Mouse (Mus musculus): ENCODE results near the gene Trdn. TPM values are rescaled to one million over a fixed set of nuclear protein-coding genes. Genes with fewer than 3 reads are reported as not detected.

Gene Trdn
- polyA plus RNA-seq, 1 experiment from 2014 or later: 0.93 TPM

- Histone ChIP-seq H3K27me3 (no peaks in the 10 kb centered on the region), H3K4me1 (replicated peaks) (no peaks in the 10 kb centered on the region), H3K9me3 (replicated peaks) (no peaks in the 10 kb centered on the region), H3K4me3 (replicated peaks) (no peak overlapping the region), H3K9ac (no peak overlapping the region), H3K4me2 (no peak overlapping the region), H3K36me3 (replicated peaks) (no peaks in the 10 kb centered on the region), H3K27ac (replicated peaks) (no peak overlapping the region)
- 31% methylated on average over 2 of the region's 2 CpGs for WGBS (ENCODE audit: insufficient replicate concordance)
- ATAC-seq (ENCODE audit: insufficient read depth): no peak
Measured at GRCm38 (mm10) chr10:33179731-33180631, 99.6 kb downstream of the Trdn start.

GRCm38 (mm10) chr10:33189031-33189430 is 108.7 kb downstream of the Trdn start:
- no peak overlapping the region for H3K9ac ChIP-seq
- H3K4me2 ChIP-seq: no peak overlapping the region
- no peaks in the 10 kb centered on the region for H3K9me3 ChIP-seq (replicated peaks)
- no peak for ATAC-seq (ENCODE audit: insufficient read depth)
- no peaks in the 10 kb centered on the region for H3K4me1 ChIP-seq (replicated peaks)
- no peak overlapping the region for H3K27ac ChIP-seq (replicated peaks)
- H3K27me3 ChIP-seq: no peaks in the 10 kb centered on the region
- no peaks in the 10 kb centered on the region for H3K36me3 ChIP-seq (replicated peaks)
- WGBS (ENCODE audit: insufficient replicate concordance): 43% methylated on average over 1 of the region's 1 CpGs
- no peak overlapping the region for H3K4me3 ChIP-seq (replicated peaks)

GRCm38 (mm10) chr10:33195919-33196318 is 115.6 kb downstream of the Trdn start:
- no peak overlapping the region for H3K27ac ChIP-seq (replicated peaks)
- 30% methylated on average over 1 of the region's 1 CpGs for WGBS (ENCODE audit: insufficient replicate concordance)
- H3K9me3 ChIP-seq (replicated peaks): no peaks in the 10 kb centered on the region
- H3K36me3 ChIP-seq (replicated peaks): no peaks in the 10 kb centered on the region
- H3K4me3 ChIP-seq (replicated peaks): no peak overlapping the region
- H3K9ac ChIP-seq: no peak overlapping the region
- no peaks in the 10 kb centered on the region for H3K27me3 ChIP-seq
- ATAC-seq (ENCODE audit: insufficient read depth): no peak
- H3K4me2 ChIP-seq: no peak overlapping the region
- no peaks in the 10 kb centered on the region for H3K4me1 ChIP-seq (replicated peaks)

- Histone ChIP-seq H3K4me3 (replicated peaks) (no peak overlapping the region), H3K27ac (replicated peaks) (no peak overlapping the region), H3K4me2 (no peak overlapping the region), H3K9ac (no peak overlapping the region), H3K9me3 (replicated peaks) (no peaks in the 10 kb centered on the region), H3K27me3 (no peaks in the 10 kb centered on the region), H3K36me3 (replicated peaks) (no peaks in the 10 kb centered on the region), H3K4me1 (replicated peaks) (no peaks in the 10 kb centered on the region)
- 41% methylated on average over 1 of the region's 1 CpGs for WGBS (ENCODE audit: insufficient replicate concordance)
- no peak for ATAC-seq (ENCODE audit: insufficient read depth)
Measured at GRCm38 (mm10) chr10:33198257-33198656, 117.9 kb downstream of the Trdn start.

- no peaks in the 10 kb centered on the region for H3K27me3 ChIP-seq
- H3K4me1 ChIP-seq (replicated peaks): no peaks in the 10 kb centered on the region
- H3K27ac ChIP-seq (replicated peaks): no peak overlapping the region
- no peak for ATAC-seq (ENCODE audit: insufficient read depth)
- WGBS (ENCODE audit: insufficient replicate concordance): 36% methylated on average over 1 of the region's 1 CpGs
- H3K4me2 ChIP-seq: no peak overlapping the region
- H3K36me3 ChIP-seq (replicated peaks): no peaks in the 10 kb centered on the region
- H3K9ac ChIP-seq: no peak overlapping the region
- H3K9me3 ChIP-seq (replicated peaks): no peaks in the 10 kb centered on the region
- H3K4me3 ChIP-seq (replicated peaks): no peak overlapping the region
Measured at GRCm38 (mm10) chr10:33210411-33210810, 130.1 kb downstream of the Trdn start.

- H3K27me3 ChIP-seq: no peaks in the 10 kb centered on the region
- H3K4me2 ChIP-seq: no peak overlapping the region
- H3K27ac ChIP-seq (replicated peaks): no peak overlapping the region
- H3K36me3 ChIP-seq (replicated peaks): no peaks in the 10 kb centered on the region
- no peaks in the 10 kb centered on the region for H3K4me1 ChIP-seq (replicated peaks)
- no peak for ATAC-seq (ENCODE audit: insufficient read depth)
- H3K4me3 ChIP-seq (replicated peaks): no peak overlapping the region
- no peak overlapping the region for H3K9ac ChIP-seq
- H3K9me3 ChIP-seq (replicated peaks): no peaks in the 10 kb centered on the region
- 56% methylated on average over 1 of the region's 1 CpGs for WGBS (ENCODE audit: insufficient replicate concordance)
Measured at GRCm38 (mm10) chr10:33253911-33254310, 173.6 kb downstream of the Trdn start.

GRCm38 (mm10) chr10:33256202-33256601 is 175.8 kb downstream of the Trdn start:
- no peaks in the 10 kb centered on the region for H3K4me1 ChIP-seq (replicated peaks)
- no peak for ATAC-seq (ENCODE audit: insufficient read depth)
- H3K36me3 ChIP-seq (replicated peaks): no peaks in the 10 kb centered on the region
- 24% methylated on average over 1 of the region's 1 CpGs for WGBS (ENCODE audit: insufficient replicate concordance)
- no peaks in the 10 kb centered on the region for H3K27me3 ChIP-seq
- no peaks in the 10 kb centered on the region for H3K9me3 ChIP-seq (replicated peaks)
- no peak overlapping the region for H3K4me2 ChIP-seq
- no peak overlapping the region for H3K27ac ChIP-seq (replicated peaks)
- H3K4me3 ChIP-seq (replicated peaks): no peak overlapping the region
- H3K9ac ChIP-seq: no peak overlapping the region

- WGBS (ENCODE audit: insufficient replicate concordance): 30% methylated on average over 2 of the region's 2 CpGs
- Histone ChIP-seq H3K4me3 (replicated peaks) (no peak overlapping the region), H3K4me1 (replicated peaks) (no peaks in the 10 kb centered on the region), H3K4me2 (no peak overlapping the region), H3K27me3 (no peaks in the 10 kb centered on the region), H3K9me3 (replicated peaks) (no peaks in the 10 kb centered on the region), H3K9ac (no peak overlapping the region), H3K27ac (replicated peaks) (no peak overlapping the region), H3K36me3 (replicated peaks) (no peaks in the 10 kb centered on the region)
- ATAC-seq (ENCODE audit: insufficient read depth): no peak
Measured at GRCm38 (mm10) chr10:33304982-33305381, 224.6 kb downstream of the Trdn start.

GRCm38 (mm10) chr10:33353026-33353425 is 272.7 kb downstream of the Trdn start:
- no peaks in the 10 kb centered on the region for H3K9me3 ChIP-seq (replicated peaks)
- ATAC-seq (ENCODE audit: insufficient read depth): no peak
- H3K4me2 ChIP-seq: no peak overlapping the region
- no peaks in the 10 kb centered on the region for H3K4me1 ChIP-seq (replicated peaks)
- no peak overlapping the region for H3K9ac ChIP-seq
- no peak overlapping the region for H3K27ac ChIP-seq (replicated peaks)
- no peaks in the 10 kb centered on the region for H3K36me3 ChIP-seq (replicated peaks)
- no peak overlapping the region for H3K4me3 ChIP-seq (replicated peaks)
- 67% methylated on average over 1 of the region's 1 CpGs for WGBS (ENCODE audit: insufficient replicate concordance)
- no peaks in the 10 kb centered on the region for H3K27me3 ChIP-seq

- Histone ChIP-seq H3K4me2 (no peak overlapping the region), H3K9me3 (replicated peaks) (no peaks in the 10 kb centered on the region), H3K36me3 (replicated peaks) (no peaks in the 10 kb centered on the region), H3K27me3 (no peaks in the 10 kb centered on the region), H3K9ac (no peak overlapping the region), H3K4me3 (replicated peaks) (no peak overlapping the region), H3K4me1 (replicated peaks) (no peaks in the 10 kb centered on the region), H3K27ac (replicated peaks) (no peak overlapping the region)
- no peak for ATAC-seq (ENCODE audit: insufficient read depth)
Measured at GRCm38 (mm10) chr10:33366521-33366920, 286.2 kb downstream of the Trdn start.

GRCm38 (mm10) chr10:33370534-33370933 is 290.2 kb downstream of the Trdn start:
- Histone ChIP-seq H3K4me3 (replicated peaks) (no peak overlapping the region), H3K27ac (replicated peaks) (no peak overlapping the region), H3K27me3 (no peaks in the 10 kb centered on the region), H3K36me3 (replicated peaks) (no peaks in the 10 kb centered on the region), H3K4me2 (no peak overlapping the region), H3K9me3 (replicated peaks) (no peaks in the 10 kb centered on the region), H3K9ac (no peak overlapping the region), H3K4me1 (replicated peaks) (no peaks in the 10 kb centered on the region)
- WGBS (ENCODE audit: insufficient replicate concordance): 53% methylated on average over 2 of the region's 2 CpGs
- no peak for ATAC-seq (ENCODE audit: insufficient read depth)
